Mouse (Mus musculus): ENCODE measurements at regions not wholly inside any gene's neighbourhood (a gene's known extent, or its start where the extent isn't known, plus 50 kb on each side); places are given as distances from the start of the nearest gene placed in this dataset.

DNA sequence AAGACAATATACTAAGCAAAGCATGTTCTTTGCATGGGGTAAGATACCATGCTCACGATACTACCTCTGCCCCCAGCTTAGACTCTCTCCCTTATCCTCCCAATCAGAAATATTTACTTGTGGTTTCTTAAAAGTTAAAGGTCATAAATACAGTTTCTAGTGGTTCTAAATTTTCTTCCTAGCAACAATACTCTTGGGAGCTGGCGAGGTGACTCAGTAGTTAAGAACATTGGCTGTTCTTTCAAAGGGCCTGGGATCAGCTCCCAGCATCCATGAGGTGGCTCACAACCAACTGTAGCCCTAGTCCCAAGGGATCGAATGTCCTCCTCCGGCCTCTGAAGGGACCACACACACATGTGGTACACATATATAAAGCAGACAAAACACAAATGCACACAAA is 92.8 kb upstream of the Intu start:
- 92% methylated on average over 4 of the region's 4 CpGs for WGBS
- H3K4me2 ChIP-seq, result no peak overlapping the region

DNA sequence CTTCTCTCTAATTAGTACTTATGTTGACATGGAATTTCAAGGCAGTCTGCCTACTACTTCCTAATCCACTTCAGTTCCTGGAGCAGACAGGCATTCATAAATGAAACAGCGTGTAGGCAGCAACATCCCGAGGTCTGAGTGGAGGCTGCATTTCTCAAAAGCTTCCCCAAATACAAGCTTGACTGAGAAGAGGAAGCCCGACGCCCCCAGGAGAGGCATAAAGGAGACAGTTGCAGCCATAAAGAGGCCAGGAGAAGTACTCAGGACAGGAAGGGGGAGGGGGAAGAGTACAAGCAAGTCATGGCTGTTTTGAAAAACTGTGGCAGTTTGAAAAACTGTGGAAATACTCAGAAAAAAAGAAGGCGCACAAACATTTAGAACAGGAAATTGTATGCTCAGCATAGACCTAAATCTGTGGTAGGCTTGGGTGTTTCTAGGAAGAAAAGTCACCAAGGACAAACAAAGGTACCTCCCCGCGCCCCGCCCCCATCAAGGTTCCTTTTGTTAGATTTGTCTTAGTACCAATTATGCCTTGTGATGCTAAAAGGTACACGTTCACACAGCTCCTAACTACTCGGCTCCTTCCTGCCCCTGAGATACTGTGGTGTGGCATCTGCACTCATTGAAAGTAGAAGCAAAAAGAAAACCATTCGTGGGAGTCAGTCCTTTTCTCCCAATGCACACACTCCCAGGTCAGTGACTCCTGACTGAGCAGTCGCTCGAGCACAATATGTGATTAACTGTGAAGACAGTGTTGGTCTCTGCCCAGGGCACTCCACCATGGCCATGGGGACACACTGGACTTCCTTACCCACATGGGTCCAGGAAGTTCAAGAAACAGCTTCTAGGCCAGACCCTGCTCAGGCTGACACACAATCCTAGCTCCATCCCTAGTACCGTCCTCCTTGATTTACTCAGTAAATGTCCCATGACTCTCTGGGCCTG is 89.7 kb upstream of the Intu start:
- Histone ChIP-seq H3K9me3 (replicated peaks) (no peaks in the 10 kb centered on the region), H3K27ac (replicated peaks) (no peak overlapping the region), H3K9ac (replicated peaks) (no peak overlapping the region), H3K4me1 (peaks cover 10% of the 10 kb centered on the region; the same call in 1 of the 2 replicates), H3K4me3 (replicated peaks) (no peak overlapping the region), H3K36me3 (no peaks in the 10 kb centered on the region), H3K4me2 (no peak overlapping the region), H3K27me3 (replicated peaks) (no peaks in the 10 kb centered on the region)
- 40% methylated on average over 14 of the region's 14 CpGs for WGBS
- no peak for ATAC-seq (ENCODE audit: low FRiP score)

More for the DNA sequence above, 92.8 kb upstream of the Intu start:
- Histone ChIP-seq H3K27me3 (replicated peaks) (no peaks in the 10 kb centered on the region), H3K9me3 (replicated peaks) (no peaks in the 10 kb centered on the region), H3K4me3 (replicated peaks) (no peak overlapping the region), H3K9ac (replicated peaks) (no peak overlapping the region), H3K36me3 (no peaks in the 10 kb centered on the region), H3K4me1 (peaks cover 2% of the 10 kb centered on the region; the same call in 1 of the 2 replicates), H3K27ac (replicated peaks) (no peak overlapping the region)
- no peak for ATAC-seq (ENCODE audit: low FRiP score)

DNA sequence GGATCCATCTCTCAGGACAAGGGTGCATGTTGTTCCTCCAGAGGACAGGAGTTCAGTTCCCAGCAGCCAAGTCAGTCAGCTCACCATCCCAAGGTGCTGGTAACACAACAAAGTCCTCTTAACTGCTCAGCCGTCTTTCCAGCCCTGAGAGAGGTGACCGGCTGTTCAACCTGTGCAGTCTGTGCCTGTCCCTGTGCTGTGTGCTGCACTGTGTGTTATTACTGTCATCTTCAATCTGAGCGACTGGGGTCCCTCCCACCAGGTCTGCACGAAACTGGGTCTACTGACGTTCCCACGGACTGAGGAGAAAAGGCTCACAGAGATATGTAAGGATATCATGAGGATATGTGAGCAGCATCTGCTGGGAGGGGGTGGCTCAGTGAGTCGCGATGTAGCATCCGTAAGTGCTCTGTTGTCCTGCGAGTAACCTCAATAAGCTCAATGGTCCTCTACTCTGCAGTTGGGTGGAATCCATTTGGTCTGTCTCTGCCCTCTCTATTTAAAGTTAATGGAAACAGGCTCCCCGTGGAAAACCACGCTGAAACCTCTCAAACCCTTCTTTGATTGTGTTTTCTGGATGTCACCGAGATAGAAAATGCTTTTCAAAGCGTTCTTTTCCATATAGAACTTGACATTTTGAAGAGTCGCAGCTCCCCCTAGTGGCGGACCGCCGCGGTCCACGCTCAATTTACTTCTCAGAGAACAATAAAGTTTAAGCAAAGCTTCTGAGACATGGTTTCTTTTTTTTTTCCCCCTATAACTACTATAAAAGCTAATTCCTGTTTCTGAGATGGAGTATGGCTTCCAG is 87.1 kb upstream of the Intu start:
- ATAC-seq (ENCODE audit: low FRiP score), result peak; percentile 86
- WGBS, result 27% methylated on average over 20 of the region's 20 CpGs
- peak overlapping the region; percentile 54; the same call in 1 of the 2 replicates for H3K27ac ChIP-seq (replicated peaks)
- no peaks in the 10 kb centered on the region for H3K36me3 ChIP-seq
- no peaks in the 10 kb centered on the region for H3K9me3 ChIP-seq (replicated peaks)
- H3K4me1 ChIP-seq, result peaks cover 10% of the 10 kb centered on the region; the same call in 1 of the 2 replicates
- peak overlapping the region; percentile 57 for H3K4me2 ChIP-seq
- H3K4me3 ChIP-seq (replicated peaks), result peak overlapping the region; percentile 26
- no peaks in the 10 kb centered on the region for H3K27me3 ChIP-seq (replicated peaks)
- H3K9ac ChIP-seq (replicated peaks), result peak overlapping the region; percentile 31; the same call in 1 of the 2 replicates

DNA sequence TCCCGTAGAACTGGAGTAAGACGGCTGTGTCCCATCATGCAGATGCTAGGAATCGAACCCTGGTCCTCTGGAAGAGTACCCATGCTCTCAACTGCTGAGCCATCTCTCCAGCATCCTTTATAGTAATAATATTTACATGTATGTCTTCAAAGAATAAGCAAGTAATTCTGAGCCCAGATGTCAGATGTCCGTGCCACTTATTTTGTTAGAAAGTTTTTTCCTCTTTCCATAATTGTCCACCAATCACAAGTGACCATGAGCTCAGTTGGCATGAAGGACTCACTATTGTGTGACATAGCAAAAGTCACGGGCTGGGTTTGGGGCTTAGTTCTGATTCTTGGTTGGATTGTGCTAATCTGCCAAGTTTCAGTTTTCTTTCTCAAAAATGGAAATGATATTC is 78.1 kb upstream of the Intu start:
- Histone ChIP-seq H3K27me3 (replicated peaks) (no peaks in the 10 kb centered on the region), H3K9me3 (replicated peaks) (no peaks in the 10 kb centered on the region), H3K4me1 (0 out of 2 replicates have a peak, but pooled peaks cover 3% of the 10 kb centered on the region), H3K4me3 (replicated peaks) (no peak overlapping the region), H3K4me2 (no peak overlapping the region), H3K36me3 (no peaks in the 10 kb centered on the region), H3K27ac (replicated peaks) (no peak overlapping the region), H3K9ac (replicated peaks) (no peak overlapping the region)
- ATAC-seq (ENCODE audit: low FRiP score), result no peak
- WGBS, result 92% methylated on average over 5 of the region's 5 CpGs

DNA sequence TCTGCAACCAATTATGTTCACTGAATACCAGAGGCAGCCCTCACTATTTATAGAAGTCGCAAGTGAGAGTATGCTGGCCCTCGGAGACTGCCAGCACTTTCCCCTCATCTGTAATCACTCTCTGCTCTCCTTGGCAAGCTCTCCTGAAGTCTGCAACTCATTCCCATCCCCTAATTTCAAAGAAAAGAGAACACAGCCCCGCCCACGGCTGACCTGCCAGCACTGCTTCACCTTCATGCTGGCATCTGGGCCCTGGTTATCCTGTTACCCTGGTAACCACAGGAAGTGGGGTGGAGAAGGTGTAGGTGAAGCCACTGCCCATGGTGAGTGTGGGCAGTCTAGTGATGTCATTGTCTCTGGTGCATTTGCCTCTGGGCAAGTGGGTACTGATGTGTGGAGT is 77.5 kb upstream of the Intu start:
- Histone ChIP-seq H3K4me1 (0 out of 2 replicates have a peak, but pooled peaks cover 3% of the 10 kb centered on the region), H3K9ac (replicated peaks) (no peak overlapping the region), H3K27me3 (replicated peaks) (no peaks in the 10 kb centered on the region), H3K36me3 (no peaks in the 10 kb centered on the region), H3K4me3 (replicated peaks) (no peak overlapping the region), H3K4me2 (no peak overlapping the region), H3K27ac (replicated peaks) (no peak overlapping the region), H3K9me3 (replicated peaks) (no peaks in the 10 kb centered on the region)
- 50% methylated on average over 4 of the region's 4 CpGs for WGBS
- ATAC-seq (ENCODE audit: low FRiP score), result no peak

DNA sequence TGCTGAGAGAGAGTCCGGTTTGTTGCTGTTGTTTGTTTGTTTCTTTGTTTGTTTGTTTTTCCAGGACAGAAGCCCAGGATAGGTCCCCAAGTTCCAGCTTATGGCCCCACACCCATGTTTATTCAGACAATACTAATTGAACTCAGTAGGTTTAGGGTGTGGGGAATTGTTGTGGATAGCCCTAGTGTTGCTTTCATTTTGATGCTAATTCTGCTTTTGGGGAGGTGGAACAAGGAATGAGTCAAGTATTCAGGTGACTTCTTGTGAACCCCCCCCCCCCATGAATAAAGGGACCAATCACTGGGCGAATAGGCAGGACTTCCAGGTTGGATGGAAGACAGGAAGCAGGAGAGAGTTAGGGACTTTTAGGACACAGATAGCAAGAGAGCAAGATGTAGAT is 75.0 kb upstream of the Intu start:
- H3K9me3 ChIP-seq (replicated peaks), result no peaks in the 10 kb centered on the region
- no peaks in the 10 kb centered on the region for H3K27me3 ChIP-seq (replicated peaks)
- no peaks in the 10 kb centered on the region for H3K36me3 ChIP-seq
- H3K27ac ChIP-seq (replicated peaks), result no peak overlapping the region
- H3K9ac ChIP-seq (replicated peaks), result no peak overlapping the region
- ATAC-seq (ENCODE audit: low FRiP score), result no peak
- H3K4me3 ChIP-seq (replicated peaks), result no peak overlapping the region
- H3K4me1 ChIP-seq, result 0 out of 2 replicates have a peak, but pooled peaks cover 3% of the 10 kb centered on the region
- WGBS, result 77% methylated on average over 2 of the region's 2 CpGs
- H3K4me2 ChIP-seq, result no peak overlapping the region

DNA sequence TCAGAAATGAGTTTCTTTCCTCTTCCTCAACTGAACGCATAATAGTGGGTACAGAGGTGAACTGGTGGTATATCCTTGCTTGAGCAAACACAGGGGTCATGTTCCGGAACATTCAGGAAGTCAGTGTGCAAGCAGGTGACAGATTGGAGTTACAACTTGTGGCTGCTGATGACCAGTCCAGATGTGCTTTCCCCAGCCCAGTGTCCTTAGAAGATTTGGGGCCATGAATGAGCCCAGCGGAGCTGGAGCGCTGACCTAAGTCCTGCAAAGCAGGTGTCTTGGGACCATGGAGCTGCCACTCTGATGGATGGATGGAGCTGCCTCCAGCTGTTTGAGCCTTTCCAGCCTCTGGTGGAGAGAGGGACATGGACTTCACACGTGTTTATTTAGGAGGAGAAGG is 72.6 kb upstream of the Intu start:
- WGBS, result 82% methylated on average over 5 of the region's 5 CpGs
- no peak overlapping the region for H3K4me2 ChIP-seq
- H3K9me3 ChIP-seq (replicated peaks), result no peaks in the 10 kb centered on the region
- ATAC-seq (ENCODE audit: low FRiP score), result no peak
- no peak overlapping the region for H3K27ac ChIP-seq (replicated peaks)
- H3K9ac ChIP-seq (replicated peaks), result no peak overlapping the region
- H3K27me3 ChIP-seq (replicated peaks), result no peaks in the 10 kb centered on the region
- no peaks in the 10 kb centered on the region for H3K36me3 ChIP-seq
- no peak overlapping the region for H3K4me3 ChIP-seq (replicated peaks)
- 0 out of 2 replicates have a peak, but pooled peaks cover 2% of the 10 kb centered on the region for H3K4me1 ChIP-seq

DNA sequence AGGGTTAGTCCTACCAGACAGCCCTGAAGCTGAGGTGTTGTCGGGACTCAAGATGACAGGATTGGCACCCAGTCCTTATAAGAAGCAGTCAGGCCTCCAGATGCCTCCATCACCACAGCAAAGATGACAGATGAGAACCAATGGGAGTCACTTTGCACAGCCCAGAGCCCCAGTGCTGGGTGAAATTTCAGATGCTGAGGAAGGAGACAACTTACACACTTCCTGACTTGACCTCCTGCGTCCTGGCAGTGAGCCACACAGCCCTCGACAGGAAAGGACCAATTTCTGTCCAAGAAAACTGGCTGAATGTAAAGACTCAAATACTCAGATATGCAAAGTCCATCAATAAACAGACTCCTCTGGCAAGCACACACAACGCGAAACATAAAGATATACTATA is 67.6 kb upstream of the Intu start:
- Histone ChIP-seq H3K9me3 (replicated peaks) (no peaks in the 10 kb centered on the region), H3K9ac (replicated peaks) (no peak overlapping the region), H3K36me3 (no peaks in the 10 kb centered on the region), H3K4me1 (no peaks in the 10 kb centered on the region), H3K4me3 (replicated peaks) (no peak overlapping the region), H3K27me3 (replicated peaks) (no peaks in the 10 kb centered on the region), H3K4me2 (no peak overlapping the region), H3K27ac (replicated peaks) (no peak overlapping the region)
- ATAC-seq (ENCODE audit: low FRiP score), result no peak
- WGBS, result 82% methylated on average over 5 of the region's 5 CpGs

DNA sequence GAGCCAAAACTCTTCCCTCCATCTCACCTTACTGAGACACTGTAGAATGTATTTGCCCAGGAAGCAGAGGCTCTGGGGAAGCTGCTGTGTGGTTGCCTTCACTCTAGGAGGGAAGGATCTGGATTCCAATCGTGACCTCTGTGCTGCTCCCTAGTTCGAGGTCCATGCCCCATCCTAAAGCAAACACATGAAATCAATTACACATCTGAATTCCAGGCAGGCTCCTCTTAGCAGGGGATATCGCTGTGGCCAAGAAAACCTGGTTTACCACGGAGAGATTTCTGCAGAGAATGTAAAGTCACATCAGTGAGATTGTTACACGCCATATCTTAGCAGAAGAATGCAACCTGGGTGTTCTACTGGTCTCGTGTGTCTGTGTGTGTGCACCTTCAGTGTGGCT is 61.0 kb upstream of the Intu start:
- 80% methylated on average over 6 of the region's 6 CpGs for WGBS
- Histone ChIP-seq H3K4me1 (no peaks in the 10 kb centered on the region), H3K4me3 (replicated peaks) (no peak overlapping the region), H3K9ac (replicated peaks) (no peak overlapping the region), H3K27ac (replicated peaks) (no peak overlapping the region), H3K27me3 (replicated peaks) (no peaks in the 10 kb centered on the region), H3K4me2 (no peak overlapping the region), H3K9me3 (replicated peaks) (no peaks in the 10 kb centered on the region), H3K36me3 (no peaks in the 10 kb centered on the region)
- no peak for ATAC-seq (ENCODE audit: low FRiP score)

DNA sequence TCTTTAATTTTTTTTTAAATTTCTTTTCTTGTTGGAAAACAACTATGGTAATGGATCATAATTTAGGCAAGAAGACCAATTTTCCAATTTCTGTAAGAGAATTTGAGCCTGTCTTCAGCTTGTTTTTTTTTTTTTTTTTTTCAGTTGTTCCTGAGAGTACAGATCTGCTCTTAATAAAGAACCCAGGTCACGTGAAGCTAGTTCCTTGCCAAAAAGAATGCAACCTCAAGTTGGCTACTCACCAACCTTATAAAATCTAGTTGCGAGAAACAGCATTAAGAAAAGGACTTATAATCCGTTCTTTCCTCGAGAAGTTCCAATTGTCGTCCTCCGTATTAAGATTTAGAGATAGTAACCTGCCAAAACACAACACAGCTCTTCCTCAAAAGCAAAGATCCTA is 58.3 kb upstream of the Intu start:
- H3K36me3 ChIP-seq, result no peaks in the 10 kb centered on the region

DNA sequence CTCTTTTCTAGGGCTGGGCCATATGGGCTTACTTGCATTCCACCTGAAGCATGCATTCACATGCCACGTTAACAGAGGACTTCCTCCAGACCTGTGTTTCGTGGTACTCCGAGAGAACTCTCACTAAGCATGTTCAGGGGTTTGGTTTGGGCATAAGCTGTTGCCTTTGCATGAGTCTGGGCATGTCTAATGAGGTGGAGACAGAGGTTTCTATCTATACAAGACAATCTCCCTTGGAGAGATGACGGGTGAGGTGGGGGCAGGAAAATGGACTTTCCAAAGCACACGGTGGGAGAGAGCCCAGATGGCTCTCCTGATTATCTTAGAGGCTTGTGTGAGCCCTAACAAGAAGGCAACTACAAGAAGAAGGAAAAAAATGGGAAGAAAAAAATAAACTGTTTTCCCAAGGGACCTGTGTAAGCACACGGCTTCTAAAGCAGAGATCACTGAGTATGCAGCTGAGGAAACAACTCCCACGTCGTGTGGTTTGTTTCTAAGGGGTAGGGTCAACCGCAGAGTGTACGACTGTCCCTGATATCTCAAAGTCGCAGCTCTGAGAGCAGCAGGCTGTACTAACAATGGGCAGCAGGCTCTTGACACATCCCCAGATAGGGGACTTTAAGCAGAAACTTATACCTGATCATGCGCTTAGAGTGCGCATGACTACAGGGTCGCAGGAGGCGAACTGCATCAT is 50.7 kb upstream of the Intu start:
- Histone ChIP-seq H3K9me3 (replicated peaks) (no peaks in the 10 kb centered on the region), H3K4me1 (0 out of 2 replicates have a peak, but pooled peaks cover 3% of the 10 kb centered on the region), H3K36me3 (no peaks in the 10 kb centered on the region), H3K9ac (replicated peaks) (no peak overlapping the region), H3K4me2 (no peak overlapping the region), H3K27me3 (replicated peaks) (no peaks in the 10 kb centered on the region), H3K27ac (replicated peaks) (no peak overlapping the region), H3K4me3 (replicated peaks) (no peak overlapping the region)
- no peak for ATAC-seq (ENCODE audit: low FRiP score)
- WGBS, result 82% methylated on average over 15 of the region's 15 CpGs

More for the DNA sequence above, 58.3 kb upstream of the Intu start:
- WGBS, result 91% methylated on average over 6 of the region's 6 CpGs
- no peak overlapping the region for H3K4me2 ChIP-seq
- H3K4me3 ChIP-seq (replicated peaks), result no peak overlapping the region
- no peak overlapping the region for H3K27ac ChIP-seq (replicated peaks)
- no peaks in the 10 kb centered on the region for H3K27me3 ChIP-seq (replicated peaks)
- H3K9ac ChIP-seq (replicated peaks), result no peak overlapping the region
- no peak for ATAC-seq (ENCODE audit: low FRiP score)
- H3K9me3 ChIP-seq (replicated peaks), result no peaks in the 10 kb centered on the region
- H3K4me1 ChIP-seq, result no peaks in the 10 kb centered on the region
